Mouse (Mus musculus): ENCODE data around the gene Mknk2. TPM values are rescaled to one million over a fixed set of nuclear protein-coding genes. Genes with fewer than 3 reads are reported as not detected.

Mknk2 gene
- polyA plus RNA-seq, 1 experiment from 2014 or later = 110 TPM

- Histone ChIP-seq H3K9me3 (ENCODE audit: low read depth, low read length) (no peaks in the 10 kb centered on the region), H3K36me3 (ENCODE audit: insufficient read depth) (no peaks in the 10 kb centered on the region), H3K27ac (ENCODE audit: low read depth) (no peak overlapping the region), H3K4me1 (ENCODE audit: insufficient read depth) (peaks cover 11% of the 10 kb centered on the region), H3K4me3 (ENCODE audit: low read depth, low read length) (no peak overlapping the region), H3K9ac (no peak overlapping the region), H3K4me2 (no peak overlapping the region), H3K27me3 (ENCODE audit: insufficient read depth, low read length) (no peaks in the 10 kb centered on the region)
- DNase-seq (no peak), ATAC-seq (ENCODE audit: insufficient read depth) (no peak)
- no peak for TF ChIP-seq CTCF (IDR thresholded peaks at IDR 0.05; ENCODE audit: low read depth)
- 86% methylated on average over 14 of the region's 14 CpGs for WGBS
These were observed 19.6 kb downstream of the Mknk2 start for GRCm38 (mm10) chr10:80658194-80658840.

GRCm38 (mm10) chr10:80656863-80657623, 20.9 kb downstream of the Mknk2 start, which contains the start of gene Btbd2:
Gene Btbd2, minus strand, starts transcription at chr10:80657071.
- H3K9me3 ChIP-seq (ENCODE audit: low read depth, low read length) = no peaks in the 10 kb centered on the region
- 14% methylated on average over 15 of the region's 15 CpGs for WGBS
- peak within 1 kb of the TSS; percentile 98 for H3K4me3 ChIP-seq (ENCODE audit: low read depth, low read length)
- peaks cover 4% of the 10 kb centered on the region for H3K36me3 ChIP-seq (ENCODE audit: insufficient read depth)
- peaks cover 9% of the 10 kb centered on the region for H3K4me1 ChIP-seq (ENCODE audit: insufficient read depth)
- H3K9ac ChIP-seq = peak within 1 kb of the TSS; percentile 95
- peak within 1 kb of the TSS; percentile 92 for H3K4me2 ChIP-seq
- H3K27me3 ChIP-seq (ENCODE audit: insufficient read depth, low read length) = no peaks in the 10 kb centered on the region
- H3K27ac ChIP-seq (ENCODE audit: low read depth) = peak within 1 kb of the TSS; percentile 87
- DNase-seq (peak; percentile 35), ATAC-seq (ENCODE audit: insufficient read depth) (peak; percentile 29)
- no peak for TF ChIP-seq CTCF (IDR thresholded peaks at IDR 0.05; ENCODE audit: low read depth)

GRCm38 (mm10) chr10:80656130-80656862, 21.6 kb downstream of the Mknk2 start:
- H3K4me1 ChIP-seq (ENCODE audit: insufficient read depth) = peaks cover 9% of the 10 kb centered on the region
- peak overlapping the region; percentile 87 for H3K27ac ChIP-seq (ENCODE audit: low read depth)
- WGBS = under 1% methylated on average over 65 of the region's 72 CpGs
- H3K9me3 ChIP-seq (ENCODE audit: low read depth, low read length) = no peaks in the 10 kb centered on the region
- H3K4me2 ChIP-seq = peak overlapping the region; percentile 92
- peak; percentile 79 for ATAC-seq (ENCODE audit: insufficient read depth)
- H3K9ac ChIP-seq = peak overlapping the region; percentile 95
- no peak for TF ChIP-seq CTCF (IDR thresholded peaks at IDR 0.05; ENCODE audit: low read depth)
- H3K27me3 ChIP-seq (ENCODE audit: insufficient read depth, low read length) = no peaks in the 10 kb centered on the region
- H3K36me3 ChIP-seq (ENCODE audit: insufficient read depth) = peaks cover 4% of the 10 kb centered on the region
- peak; percentile 98 for DNase-seq
- peak overlapping the region; percentile 98 for H3K4me3 ChIP-seq (ENCODE audit: low read depth, low read length)

- H3K4me1 ChIP-seq (ENCODE audit: insufficient read depth) = peaks cover 9% of the 10 kb centered on the region
- no peaks in the 10 kb centered on the region for H3K9me3 ChIP-seq (ENCODE audit: low read depth, low read length)
- H3K9ac ChIP-seq = peak overlapping the region; percentile 95
- WGBS = 2% methylated on average over 12 of the region's 12 CpGs
- no peak for DNase-seq
- peak overlapping the region; percentile 98 for H3K4me3 ChIP-seq (ENCODE audit: low read depth, low read length)
- peak overlapping the region; percentile 83 for H3K27ac ChIP-seq (ENCODE audit: low read depth)
- H3K27me3 ChIP-seq (ENCODE audit: insufficient read depth, low read length) = no peaks in the 10 kb centered on the region
- H3K36me3 ChIP-seq (ENCODE audit: insufficient read depth) = peaks cover 8% of the 10 kb centered on the region
- TF ChIP-seq CTCF (IDR thresholded peaks at IDR 0.05; ENCODE audit: low read depth) = no peak
- peak overlapping the region; percentile 92 for H3K4me2 ChIP-seq
- ATAC-seq (ENCODE audit: insufficient read depth) = peak; percentile 61
These were observed 22.3 kb downstream of the Mknk2 start for GRCm38 (mm10) chr10:80655406-80656129.

- H3K36me3 ChIP-seq (ENCODE audit: insufficient read depth) = peaks cover 8% of the 10 kb centered on the region
- peak overlapping the region; percentile 92 for H3K4me2 ChIP-seq
- peak overlapping the region; percentile 95; the same call in 1 of the 2 replicates for H3K9ac ChIP-seq
- peaks cover 9% of the 10 kb centered on the region for H3K4me1 ChIP-seq (ENCODE audit: insufficient read depth)
- 76% methylated on average over 6 of the region's 6 CpGs for WGBS
- peak overlapping the region; percentile 98 for H3K4me3 ChIP-seq (ENCODE audit: low read depth, low read length)
- no peaks in the 10 kb centered on the region for H3K27me3 ChIP-seq (ENCODE audit: insufficient read depth, low read length)
- ATAC-seq (ENCODE audit: insufficient read depth) = no peak
- no peak overlapping the region for H3K27ac ChIP-seq (ENCODE audit: low read depth)
- no peak for TF ChIP-seq CTCF (IDR thresholded peaks at IDR 0.05; ENCODE audit: low read depth)
- H3K9me3 ChIP-seq (ENCODE audit: low read depth, low read length) = no peaks in the 10 kb centered on the region
- DNase-seq = no peak
These were observed 23.0 kb downstream of the Mknk2 start for GRCm38 (mm10) chr10:80654866-80655265.

DNA sequence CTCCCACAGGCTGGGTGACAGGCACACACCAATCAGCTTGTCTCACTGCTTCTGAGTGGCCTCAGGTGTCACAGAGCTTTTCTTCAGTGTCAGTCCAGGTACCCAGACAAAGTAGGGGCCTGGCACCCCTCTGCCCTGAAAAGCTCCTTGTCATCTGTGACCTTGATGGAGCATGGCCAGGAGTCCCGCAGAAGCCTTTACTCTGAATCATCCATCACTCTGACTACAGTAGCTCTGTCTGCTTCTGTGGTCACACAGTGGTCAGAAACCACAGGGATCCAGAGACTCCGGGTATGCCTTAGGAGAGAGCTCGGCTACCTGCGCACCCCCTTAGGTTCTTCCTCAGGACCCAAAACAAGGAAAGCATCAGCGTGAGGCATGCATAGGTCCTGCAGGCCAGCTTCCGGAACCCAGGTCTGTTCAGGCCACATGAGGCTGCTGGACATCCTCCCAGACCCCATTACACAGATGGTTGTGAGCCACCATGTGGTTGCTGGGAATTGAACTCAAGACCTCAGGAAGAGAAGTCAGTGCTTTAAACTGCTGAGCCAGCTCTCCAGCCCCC, 24.7 kb downstream of the Mknk2 start:
- no peak overlapping the region for H3K9ac ChIP-seq

More for the DNA sequence above, 24.7 kb downstream of the Mknk2 start:
- WGBS = 76% methylated on average over 6 of the region's 6 CpGs
- Histone ChIP-seq H3K4me3 (ENCODE audit: low read depth, low read length) (no peak overlapping the region), H3K27me3 (ENCODE audit: insufficient read depth, low read length) (no peaks in the 10 kb centered on the region), H3K4me2 (no peak overlapping the region), H3K4me1 (ENCODE audit: insufficient read depth) (peaks cover 9% of the 10 kb centered on the region), H3K36me3 (ENCODE audit: insufficient read depth) (peaks cover 15% of the 10 kb centered on the region), H3K9me3 (ENCODE audit: low read depth, low read length) (no peaks in the 10 kb centered on the region), H3K27ac (ENCODE audit: low read depth) (no peak overlapping the region)
- ATAC-seq (ENCODE audit: insufficient read depth) = no peak
- no peak for DNase-seq
- no peak for TF ChIP-seq CTCF (IDR thresholded peaks at IDR 0.05; ENCODE audit: low read depth)

Measured in lung, embryonic 14.5 days (tissue).